Mouse (Mus musculus) C2C12 (cell line): ENCODE data around the gene Fam210b. TPM values are rescaled to one million over a fixed set of nuclear protein-coding genes. Genes with fewer than 3 reads are reported as not detected.
"Not testable (repeated sequence)": the region's sequence is repeated elsewhere in the genome, so short reads cannot be mapped to it uniquely, and the experiment has no call there.

ENCODE experiments used
- H3K27me3 ChIP-seq: one replicate; pipeline ENCODE4 v1.6.1; 2011; ENCODE audit not compliant: control insufficient read depth, insufficient read depth, insufficient read length
- H3K36me3 ChIP-seq: one replicate; pipeline ENCODE4 v1.6.1; 2011; ENCODE audit not compliant: control insufficient read depth, insufficient read depth
- H3K4me3 ChIP-seq: one replicate; pipeline ENCODE4 v1.5.1; 2011; ENCODE audit warnings: mild to moderate bottlenecking, control low read depth; ENCODE audit not compliant: poor library complexity, insufficient read depth, severe bottlenecking
- H3K79me2 ChIP-seq: one replicate; pipeline ENCODE4 v1.6.1; 2011; ENCODE audit not compliant: control insufficient read depth, insufficient read depth
- H3K79me3 ChIP-seq: one replicate; pipeline ENCODE4 v1.6.1; 2011; ENCODE audit warnings: low read depth, control low read depth
- H3ac ChIP-seq: one replicate; pipeline ENCODE3; 2011; ENCODE audit warnings: low read depth; ENCODE audit not compliant: control insufficient read depth, insufficient read length
- CEBPB ChIP-seq: IDR thresholded peaks from one replicate; pipeline ENCODE4 v1.6.1; 2011; ENCODE audit warnings: low read depth, mild to moderate bottlenecking, control low read depth, moderate library complexity
- CTCF ChIP-seq: IDR thresholded peaks from one replicate; pipeline ENCODE4 v1.5.1; 2011; ENCODE audit not compliant: control insufficient read depth, insufficient read depth, insufficient read length
- FOSL1 ChIP-seq: IDR thresholded peaks from one replicate; pipeline ENCODE4 v1.8.0; 2011; ENCODE audit warnings: mild to moderate bottlenecking, low read length; ENCODE audit not compliant: poor library complexity, insufficient read depth, severe bottlenecking
- MAX ChIP-seq: IDR thresholded peaks from one replicate; pipeline ENCODE4 v1.6.1; 2011; ENCODE audit warnings: mild to moderate bottlenecking, control low read depth
- MYOD1 ChIP-seq: IDR thresholded peaks from one replicate; pipeline ENCODE4 v1.6.1; 2011; ENCODE audit warnings: low read depth; ENCODE audit not compliant: control insufficient read depth, insufficient read length
- MYOG ChIP-seq: IDR thresholded peaks from one replicate; pipeline ENCODE4 v1.6.1; 2011; ENCODE audit not compliant: control insufficient read depth, insufficient read length; ENCODE audit errors: extremely low read depth
- USF1 ChIP-seq: IDR thresholded peaks from one replicate; pipeline ENCODE4 v1.6.1; 2011; ENCODE audit warnings: low read depth, mild to moderate bottlenecking, control low read depth, moderate library complexity
- polyA plus RNA-seq: library from polyadenylated mRNA; unstranded; fragments of >200 nt; fragmentation: generic; extraction: Trizol; gene quantifications from one replicate; pipeline ENCODE4 v1.2.1, GENCODE M21; 2012; ENCODE audit warnings: missing spikeins

The Fam210b gene
- polyA plus RNA-seq, 1 experiment: 2.3 TPM

- no peaks in the 10 kb centered on the region for H3K27me3 ChIP-seq
- H3ac ChIP-seq: no peak overlapping the region
- H3K36me3 ChIP-seq: no peaks in the 10 kb centered on the region
- no peak overlapping the region for H3K4me3 ChIP-seq
- no peaks in the 10 kb centered on the region for H3K79me2 ChIP-seq
- TF ChIP-seq FOSL1: no peak
- no peak for TF ChIP-seq CEBPB
- no peak for TF ChIP-seq MYOG
- no peak for TF ChIP-seq MYOD1
- no peak for TF ChIP-seq CTCF
- TF ChIP-seq USF1: no peak
- TF ChIP-seq MAX: no peak
- no peaks in the 10 kb centered on the region for H3K79me3 ChIP-seq
Observed at GRCm38 (mm10) chr2:172304118-172304708, 41.2 kb upstream of the Fam210b start.

DNA sequence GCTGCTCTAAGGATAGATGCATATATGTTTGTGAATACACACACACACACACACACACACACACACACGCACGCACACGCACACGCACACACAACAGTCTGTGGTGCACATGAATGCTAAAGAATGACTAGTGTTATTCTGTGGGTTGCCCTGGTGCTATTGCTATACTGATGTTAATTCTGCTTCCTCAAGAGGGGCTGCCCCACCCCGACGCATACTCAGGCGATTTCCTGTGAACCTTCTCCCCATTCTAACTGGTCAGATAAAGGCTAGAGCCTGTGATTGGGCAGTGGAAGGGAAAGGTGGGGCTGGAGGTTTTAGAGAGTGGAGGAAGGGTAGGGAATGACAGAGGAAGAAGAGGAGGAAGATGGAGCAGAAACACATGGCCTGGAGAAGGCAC is 39.8 kb upstream of the Fam210b start:
- not testable (repeated sequence) for H3K36me3 ChIP-seq, H3ac ChIP-seq, H3K79me3 ChIP-seq, H3K4me3 ChIP-seq, H3K27me3 ChIP-seq, H3K79me2 ChIP-seq

- H3ac ChIP-seq: no peak overlapping the region
- no peaks in the 10 kb centered on the region for H3K79me3 ChIP-seq
- H3K36me3 ChIP-seq: no peaks in the 10 kb centered on the region
- H3K27me3 ChIP-seq: no peaks in the 10 kb centered on the region
- H3K79me2 ChIP-seq: no peaks in the 10 kb centered on the region
- TF ChIP-seq MAX (no peak), CEBPB (no peak), USF1 (no peak), MYOG (no peak), FOSL1 (no peak), CTCF (no peak), MYOD1 (no peak)
- H3K4me3 ChIP-seq: no peak overlapping the region
Observed at GRCm38 (mm10) chr2:172306544-172306943, 38.8 kb upstream of the Fam210b start.

DNA sequence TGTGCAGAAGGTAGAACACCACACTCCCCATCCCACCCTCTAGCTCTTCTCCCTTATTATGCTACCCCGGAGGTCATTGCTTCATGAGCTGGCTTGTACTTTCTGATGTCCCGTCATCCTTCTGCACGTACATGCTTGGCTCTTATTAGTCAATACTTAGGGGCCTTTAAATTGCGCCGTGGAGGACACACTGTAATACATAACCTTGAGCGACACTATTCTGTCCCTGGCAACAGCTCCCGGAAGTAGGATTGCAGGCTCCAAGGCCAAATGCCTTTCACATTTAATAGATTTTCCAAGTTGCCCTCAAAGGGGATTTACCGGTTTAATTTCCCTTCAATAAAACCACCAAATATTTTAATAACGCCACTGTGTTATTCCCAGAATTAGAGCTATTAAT is 33.6 kb upstream of the Fam210b start:
- H3ac ChIP-seq: no peak overlapping the region

DNA sequence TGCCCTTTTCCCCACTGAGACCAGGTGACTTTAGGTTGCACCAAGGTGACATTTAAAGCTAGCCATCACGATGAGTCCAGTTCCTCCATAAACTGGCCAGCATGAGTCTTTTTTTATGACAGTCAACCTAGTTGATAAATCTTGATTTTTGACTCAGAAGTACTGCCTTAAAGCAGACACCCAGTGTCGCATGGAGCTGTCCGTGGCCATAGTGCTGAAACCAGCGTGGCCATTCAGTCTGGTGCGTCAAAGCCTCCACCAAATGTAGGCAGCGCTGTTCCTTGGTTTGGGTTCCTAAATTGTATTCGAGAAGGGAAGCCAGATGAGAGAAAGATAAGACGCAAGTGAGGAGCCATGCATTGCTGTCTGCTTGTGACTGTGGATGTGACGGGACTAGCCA is 24.5 kb upstream of the Fam210b start:
- H3K36me3 ChIP-seq: no peaks in the 10 kb centered on the region
- H3K4me3 ChIP-seq: no peak overlapping the region
- no peaks in the 10 kb centered on the region for H3K27me3 ChIP-seq
- H3K79me2 ChIP-seq: no peaks in the 10 kb centered on the region
- TF ChIP-seq USF1: no peak
- TF ChIP-seq CEBPB: no peak
- TF ChIP-seq CTCF: no peak
- H3ac ChIP-seq: no peak overlapping the region
- no peaks in the 10 kb centered on the region for H3K79me3 ChIP-seq

More for the DNA sequence above, 33.6 kb upstream of the Fam210b start:
- no peak for TF ChIP-seq USF1
- Histone ChIP-seq H3K4me3 (no peak overlapping the region), H3K27me3 (no peaks in the 10 kb centered on the region), H3K79me3 (no peaks in the 10 kb centered on the region), H3K36me3 (no peaks in the 10 kb centered on the region), H3K79me2 (no peaks in the 10 kb centered on the region)

- Histone ChIP-seq H3K27me3 (peaks cover 7% of the 10 kb centered on the region), H3K79me2 (no peaks in the 10 kb centered on the region), H3K36me3 (no peaks in the 10 kb centered on the region), H3ac (no peak overlapping the region), H3K4me3 (no peak overlapping the region), H3K79me3 (no peaks in the 10 kb centered on the region)
- TF ChIP-seq USF1 (no peak), MYOG (no peak), FOSL1 (no peak)
Observed at GRCm38 (mm10) chr2:172328248-172328647, 17.1 kb upstream of the Fam210b start.

DNA sequence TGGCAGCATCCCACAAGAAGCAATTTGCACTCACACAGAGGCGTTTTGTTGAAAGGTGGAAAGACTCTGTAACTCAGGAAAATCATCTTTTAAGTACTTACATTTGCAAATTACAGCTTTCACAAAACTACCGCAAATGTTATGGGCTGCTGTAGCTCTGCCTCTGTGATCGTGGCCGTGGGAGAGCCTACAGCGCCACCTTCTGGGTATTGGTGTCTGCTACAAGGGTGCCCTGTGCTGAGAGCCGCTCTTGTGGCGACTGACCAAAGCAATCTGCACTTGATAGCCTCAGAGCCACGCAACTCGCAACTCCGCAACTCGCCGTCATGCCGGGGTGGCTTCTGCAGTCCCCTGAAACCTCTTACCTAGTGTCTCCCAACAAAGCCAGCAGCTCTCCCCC is 16.2 kb upstream of the Fam210b start:
- TF ChIP-seq CTCF: peak; percentile 83
- no peak for TF ChIP-seq MYOG
- Histone ChIP-seq H3K79me2 (no peaks in the 10 kb centered on the region), H3K4me3 (no peak overlapping the region), H3K27me3 (peaks cover 7% of the 10 kb centered on the region), H3ac (no peak overlapping the region), H3K79me3 (no peaks in the 10 kb centered on the region), H3K36me3 (no peaks in the 10 kb centered on the region)
